Mouse (Mus musculus): ENCODE measurements at regions not wholly inside any gene's neighbourhood (a gene's known extent, or its start where the extent isn't known, plus 50 kb on each side); places are given as distances from the start of the nearest gene placed in this dataset.
"Not testable (repeated sequence)": the region's sequence is repeated elsewhere in the genome, so short reads cannot be mapped to it uniquely, and the experiment has no call there.

DNA sequence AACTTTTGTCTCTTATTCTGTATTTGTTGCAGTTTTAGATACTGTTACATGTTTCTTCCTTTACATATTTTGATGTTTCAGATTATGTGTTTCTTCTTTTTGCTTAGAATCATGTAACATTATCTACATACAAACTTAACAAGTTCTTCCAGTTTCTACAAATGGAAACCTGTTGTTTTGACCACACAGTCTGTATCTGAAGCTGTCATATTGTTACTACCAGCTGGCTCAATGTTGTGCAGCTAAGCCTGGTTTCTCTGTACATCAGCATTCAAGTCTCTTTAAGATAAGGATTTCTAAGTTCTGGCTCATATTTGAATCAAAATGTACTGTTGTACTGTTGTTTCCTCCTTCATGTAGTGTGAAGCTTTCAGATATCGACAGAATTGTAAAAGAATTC lies 65.4 kb upstream of the Vps41 start:
- no peak overlapping the region for H3K4me3 ChIP-seq (replicated peaks)
- no peaks in the 10 kb centered on the region for H3K4me1 ChIP-seq (replicated peaks)
- H3K9ac ChIP-seq (replicated peaks), result no peak overlapping the region
- no peak overlapping the region for H3K27ac ChIP-seq
- no peaks in the 10 kb centered on the region for H3K36me3 ChIP-seq
- H3K27me3 ChIP-seq, result no peaks in the 10 kb centered on the region
- H3K4me2 ChIP-seq, result no peak overlapping the region
- ATAC-seq (ENCODE audit: insufficient number of reproducible peaks, insufficient read depth, low FRiP score, low TSS enrichment, low read depth), result no peak
- H3K9me3 ChIP-seq, result no peaks in the 10 kb centered on the region; the same call in 1 of the 2 replicates
- WGBS, result 78% methylated on average over 1 of the region's 1 CpGs

DNA sequence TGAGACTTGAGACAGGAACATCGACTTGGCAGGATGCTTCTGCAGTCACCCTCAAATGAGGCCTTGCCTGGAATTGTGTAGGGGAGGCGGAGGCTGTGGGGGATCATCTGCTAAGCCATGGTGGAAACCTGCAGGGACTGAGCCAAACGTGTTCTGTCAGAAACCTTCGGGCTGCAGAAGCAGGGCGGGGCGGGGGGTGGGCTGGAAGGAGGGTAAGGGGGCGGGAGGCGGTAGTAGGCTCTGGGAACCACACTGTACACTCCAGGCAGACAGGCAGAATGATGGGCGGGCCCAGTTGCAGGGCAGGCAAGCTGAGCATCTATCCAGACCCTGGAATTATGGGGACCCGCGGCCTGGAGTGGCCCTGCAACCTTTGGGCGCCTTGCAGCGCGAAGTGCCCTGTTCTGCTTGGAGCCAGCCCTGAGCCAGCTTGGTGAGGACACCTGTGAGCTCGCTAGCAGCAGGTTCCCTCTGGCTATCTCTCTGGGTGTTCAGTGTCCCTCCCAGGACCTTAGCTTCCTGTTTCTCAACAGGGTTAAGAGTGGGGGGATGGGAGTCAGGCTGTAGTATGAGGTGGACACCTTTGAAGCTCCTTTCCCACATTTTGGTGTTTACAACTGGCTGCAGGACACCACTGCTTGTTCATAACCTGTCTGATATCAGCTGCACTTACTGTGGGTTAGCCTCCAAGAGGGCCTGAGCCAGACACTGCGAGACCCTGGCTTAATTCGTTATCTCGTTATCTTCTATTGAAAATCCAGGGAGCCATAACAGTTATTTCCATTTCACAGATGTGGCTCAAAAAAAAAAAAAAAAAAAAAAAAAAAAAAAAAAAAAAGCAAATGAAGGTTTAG lies 102.1 kb upstream of the Vps41 start:
- H3K4me1 ChIP-seq (replicated peaks), result peaks cover 19% of the 10 kb centered on the region
- H3K27ac ChIP-seq, result no peak overlapping the region

DNA sequence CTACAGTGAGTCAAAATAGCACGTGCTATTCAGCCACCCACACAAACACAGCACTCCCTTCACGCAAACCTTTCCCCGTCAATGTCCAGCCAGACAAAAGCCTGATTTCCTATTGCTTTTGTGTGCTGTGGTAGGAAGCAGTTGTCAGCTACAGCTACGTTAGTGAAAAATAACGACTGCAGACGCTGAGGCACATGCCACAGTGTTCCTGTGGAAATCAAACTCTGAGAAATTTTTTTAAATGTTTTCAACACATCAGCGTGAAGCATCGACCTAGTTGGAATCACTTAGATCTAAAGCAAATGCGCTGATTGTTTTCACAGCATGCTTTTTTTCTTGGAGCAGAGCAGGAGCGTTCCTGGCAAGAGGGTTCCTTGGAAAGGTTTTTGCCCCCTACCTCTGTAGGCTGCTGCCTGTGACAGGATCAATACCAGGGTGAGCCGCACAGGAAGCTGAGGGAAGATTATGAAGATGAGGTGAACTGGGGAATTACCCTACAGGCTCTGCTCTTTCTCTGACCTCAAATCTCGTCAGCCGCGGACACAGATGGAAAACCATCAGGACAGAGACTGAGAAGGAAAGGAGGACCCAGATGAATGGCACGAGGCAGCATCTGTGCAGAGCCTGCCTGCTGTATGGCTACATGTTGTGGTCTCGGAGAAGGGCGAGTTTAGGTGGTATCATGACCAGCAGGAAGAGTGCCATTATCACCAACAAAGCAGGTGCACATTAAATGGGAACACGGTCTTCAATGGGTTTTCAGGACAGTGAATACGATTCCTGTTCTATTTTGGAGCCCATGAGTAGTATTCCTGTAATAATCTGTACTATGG lies 136.2 kb upstream of the Vps41 start:
- ATAC-seq (ENCODE audit: insufficient number of reproducible peaks, insufficient read depth, low FRiP score, low TSS enrichment, low read depth), result no peak
- Histone ChIP-seq H3K36me3 (no peaks in the 10 kb centered on the region), H3K9ac (replicated peaks) (no peak overlapping the region), H3K27ac (no peak overlapping the region), H3K4me2 (no peak overlapping the region), H3K4me3 (replicated peaks) (no peak overlapping the region), H3K4me1 (replicated peaks) (no peaks in the 10 kb centered on the region), H3K9me3 (no peaks in the 10 kb centered on the region), H3K27me3 (no peaks in the 10 kb centered on the region)
- 51% methylated on average over 19 of the region's 19 CpGs for WGBS

More for the DNA sequence above, 102.1 kb upstream of the Vps41 start:
- H3K9me3 ChIP-seq, result no peaks in the 10 kb centered on the region
- no peaks in the 10 kb centered on the region for H3K27me3 ChIP-seq
- 0 out of 2 replicates have a peak overlapping the region, but pooled peaks have one; percentile 23 for H3K9ac ChIP-seq (replicated peaks)
- H3K4me3 ChIP-seq (replicated peaks), result 0 out of 2 replicates have a peak overlapping the region, but pooled peaks have one; percentile 13
- H3K4me2 ChIP-seq, result peak overlapping the region; percentile 49
- ATAC-seq (ENCODE audit: insufficient number of reproducible peaks, insufficient read depth, low FRiP score, low TSS enrichment, low read depth), result peak; percentile 86
- H3K36me3 ChIP-seq, result no peaks in the 10 kb centered on the region
- WGBS, result 17% methylated on average over 18 of the region's 18 CpGs

DNA sequence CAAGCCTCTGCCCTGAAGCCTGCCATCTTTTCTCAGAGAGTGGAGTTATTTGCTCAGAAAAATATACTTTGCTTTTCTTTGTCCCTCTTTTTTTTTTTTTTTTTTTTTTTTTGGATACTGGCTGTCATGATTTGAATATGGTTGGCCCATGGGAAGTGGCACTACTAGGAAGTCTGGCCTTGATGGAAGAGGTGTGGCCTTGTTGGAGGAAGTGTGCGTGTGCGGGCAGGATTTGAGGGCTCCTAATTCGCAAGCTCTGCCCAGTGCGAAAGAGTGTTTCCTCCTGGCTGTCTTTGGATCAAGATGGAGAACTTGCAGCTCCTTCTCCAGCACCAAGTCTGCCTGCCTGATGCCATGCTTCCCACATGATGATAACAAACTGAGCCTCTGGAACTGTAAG lies 141.1 kb upstream of the Vps41 start:
- no peak for ATAC-seq (ENCODE audit: insufficient number of reproducible peaks, insufficient read depth, low FRiP score, low TSS enrichment, low read depth)
- Histone ChIP-seq H3K36me3 (no peaks in the 10 kb centered on the region), H3K4me1 (replicated peaks) (no peaks in the 10 kb centered on the region), H3K9me3 (no peaks in the 10 kb centered on the region), H3K4me3 (replicated peaks) (no peak overlapping the region), H3K27ac (no peak overlapping the region), H3K27me3 (no peaks in the 10 kb centered on the region), H3K4me2 (no peak overlapping the region), H3K9ac (replicated peaks) (no peak overlapping the region)
- 74% methylated on average over 4 of the region's 4 CpGs for WGBS

DNA sequence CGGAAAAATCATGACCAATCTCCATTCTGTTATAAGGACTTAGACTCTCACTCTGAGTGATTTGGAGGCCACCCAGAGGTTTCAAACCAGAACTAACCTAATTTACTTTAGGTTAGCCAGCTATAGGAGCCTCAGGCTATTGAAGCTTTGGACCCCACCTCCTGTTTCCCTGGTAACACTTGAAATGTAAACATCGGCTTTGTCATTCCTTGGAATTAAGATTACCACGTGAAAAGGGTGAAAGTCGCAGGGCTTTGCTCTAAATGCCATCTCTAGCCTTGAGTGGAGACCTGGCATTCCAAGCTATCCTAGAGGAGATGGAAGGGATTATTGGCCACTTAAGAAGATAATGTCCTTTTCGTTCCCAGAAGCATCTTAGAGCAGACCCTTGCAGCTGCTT lies 141.5 kb upstream of the Vps41 start:
- H3K27ac ChIP-seq, result no peak overlapping the region
- H3K4me1 ChIP-seq (replicated peaks), result no peaks in the 10 kb centered on the region
- H3K9me3 ChIP-seq, result no peaks in the 10 kb centered on the region
- no peaks in the 10 kb centered on the region for H3K36me3 ChIP-seq
- no peak overlapping the region for H3K4me2 ChIP-seq
- no peak overlapping the region for H3K9ac ChIP-seq (replicated peaks)
- no peak for ATAC-seq (ENCODE audit: insufficient number of reproducible peaks, insufficient read depth, low FRiP score, low TSS enrichment, low read depth)
- H3K4me3 ChIP-seq (replicated peaks), result no peak overlapping the region
- no peaks in the 10 kb centered on the region for H3K27me3 ChIP-seq
- 15% methylated on average over 5 of the region's 5 CpGs for WGBS

DNA sequence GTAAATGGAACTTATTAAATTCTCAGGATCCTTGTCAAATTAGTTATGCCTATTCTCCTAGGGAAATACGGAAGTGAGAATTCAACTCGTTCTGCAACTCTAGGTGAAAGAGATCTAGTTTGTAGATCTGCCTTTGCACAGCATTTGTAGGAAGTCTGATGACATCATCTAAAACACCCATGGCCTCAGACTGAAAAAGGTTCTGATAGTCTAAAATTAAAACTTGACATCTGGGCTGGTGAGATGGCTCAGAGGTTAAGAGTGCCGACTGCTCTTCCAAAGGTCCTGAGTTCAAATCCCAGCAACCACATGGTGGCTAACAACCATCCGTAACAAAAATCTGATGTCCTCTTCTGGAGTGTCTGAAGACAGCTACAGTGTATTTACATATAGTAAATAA lies 144.5 kb upstream of the Pou6f2 start:
- H3K36me3 ChIP-seq; H3K9me3 ChIP-seq; ATAC-seq (ENCODE audit: insufficient number of reproducible peaks, insufficient read depth, low FRiP score, low TSS enrichment, low read depth); H3K4me1 ChIP-seq (replicated peaks); H3K4me3 ChIP-seq (replicated peaks); H3K27me3 ChIP-seq; H3K27ac ChIP-seq; H3K4me2 ChIP-seq; H3K9ac ChIP-seq (replicated peaks): not testable (repeated sequence)
- WGBS, result 87% methylated on average over 4 of the region's 4 CpGs

DNA sequence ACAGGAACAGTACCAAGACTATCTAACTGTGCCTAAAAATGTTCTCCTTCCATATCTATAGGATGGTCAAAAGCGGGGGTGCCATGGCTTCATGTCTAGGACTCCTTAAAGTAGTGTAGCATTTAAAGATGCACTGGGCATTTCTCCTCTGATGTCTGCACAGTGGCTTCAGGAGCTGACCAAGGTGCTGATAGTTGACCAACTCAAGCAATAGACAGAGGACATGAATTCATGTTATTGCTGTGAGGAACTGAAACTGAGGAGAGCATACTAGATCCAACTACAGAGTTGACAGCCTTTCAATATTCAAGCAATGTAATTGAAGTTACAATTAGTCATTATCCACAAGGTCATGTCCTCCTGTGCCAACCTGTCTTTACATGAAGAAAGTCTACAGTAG lies 133.0 kb upstream of the Pou6f2 start:
- no peak overlapping the region for H3K4me3 ChIP-seq (replicated peaks)
- 48% methylated on average over 1 of the region's 1 CpGs for WGBS
- no peak for ATAC-seq (ENCODE audit: insufficient number of reproducible peaks, insufficient read depth, low FRiP score, low TSS enrichment, low read depth)
- H3K27me3 ChIP-seq, result no peaks in the 10 kb centered on the region
- no peak overlapping the region for H3K4me2 ChIP-seq
- no peak overlapping the region for H3K27ac ChIP-seq
- H3K36me3 ChIP-seq, result no peaks in the 10 kb centered on the region
- no peak overlapping the region for H3K9ac ChIP-seq (replicated peaks)
- no peaks in the 10 kb centered on the region for H3K9me3 ChIP-seq
- no peaks in the 10 kb centered on the region for H3K4me1 ChIP-seq (replicated peaks)

DNA sequence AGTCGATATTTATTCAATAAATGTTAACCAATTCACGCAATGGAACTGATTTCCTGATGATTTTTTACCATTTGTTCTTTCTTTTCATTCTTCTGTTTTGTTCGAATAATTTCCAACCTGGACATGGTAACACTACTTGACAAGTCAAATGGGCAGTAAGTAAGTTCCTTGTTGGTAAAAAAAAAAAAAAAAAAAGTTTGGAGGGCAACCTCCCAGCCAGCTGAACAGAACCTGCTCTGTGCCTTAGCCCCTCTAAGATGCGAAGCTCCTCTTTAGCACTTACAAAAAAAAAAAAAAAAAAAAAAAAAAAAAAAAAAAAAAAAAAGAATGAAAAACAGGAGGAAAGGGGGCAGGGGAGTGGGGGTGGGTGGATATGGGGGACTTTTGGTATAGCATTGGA lies 100.7 kb upstream of the Pou6f2 start:
- no peak overlapping the region for H3K4me2 ChIP-seq
- H3K27me3 ChIP-seq, result no peaks in the 10 kb centered on the region; the same call in 1 of the 2 replicates
- H3K9ac ChIP-seq (replicated peaks), result no peak overlapping the region
- H3K4me1 ChIP-seq (replicated peaks), result peaks cover 6% of the 10 kb centered on the region; the same call in 1 of the 2 replicates
- H3K36me3 ChIP-seq, result no peaks in the 10 kb centered on the region
- H3K4me3 ChIP-seq (replicated peaks), result no peak overlapping the region
- ATAC-seq (ENCODE audit: insufficient number of reproducible peaks, insufficient read depth, low FRiP score, low TSS enrichment, low read depth), result no peak
- WGBS, result 38% methylated on average over 4 of the region's 4 CpGs
- no peak overlapping the region for H3K27ac ChIP-seq
- peaks cover 4% of the 10 kb centered on the region; the same call in 1 of the 2 replicates for H3K9me3 ChIP-seq

DNA sequence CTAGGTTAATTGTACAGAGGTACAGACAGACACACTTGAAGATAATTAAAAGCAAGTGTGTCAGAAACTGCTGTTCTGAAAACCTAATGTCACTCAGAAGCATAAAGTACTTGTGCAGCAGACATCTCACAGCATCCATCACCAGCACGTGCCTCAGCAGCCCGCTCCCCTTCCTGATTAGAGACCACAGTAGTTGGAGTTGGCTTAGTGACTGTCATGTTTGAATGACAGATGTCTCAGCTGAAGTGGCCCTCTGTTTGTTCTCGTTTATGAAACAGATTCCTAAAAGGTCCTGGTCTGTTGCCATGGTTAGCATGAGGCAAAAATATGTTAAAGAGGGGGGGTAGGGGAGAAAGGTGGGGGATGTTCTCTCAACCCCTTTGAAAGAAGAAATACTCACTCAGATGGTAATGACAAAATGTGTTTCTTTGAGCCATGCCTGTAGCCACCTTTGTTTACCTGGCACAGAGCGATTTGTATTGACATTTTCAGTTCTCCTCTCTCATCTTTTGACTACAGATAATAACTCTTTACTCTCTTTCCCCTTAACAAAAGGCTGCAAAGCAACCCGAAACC lies 100.2 kb upstream of the Pou6f2 start:
- Histone ChIP-seq H3K27me3 (no peaks in the 10 kb centered on the region; the same call in 1 of the 2 replicates), H3K36me3 (no peaks in the 10 kb centered on the region), H3K4me2 (no peak overlapping the region), H3K4me3 (replicated peaks) (no peak overlapping the region), H3K9me3 (peaks cover 4% of the 10 kb centered on the region; the same call in 1 of the 2 replicates), H3K4me1 (replicated peaks) (peaks cover 6% of the 10 kb centered on the region; the same call in 1 of the 2 replicates), H3K9ac (replicated peaks) (no peak overlapping the region), H3K27ac (no peak overlapping the region)
- no peak for ATAC-seq (ENCODE audit: insufficient number of reproducible peaks, insufficient read depth, low FRiP score, low TSS enrichment, low read depth)
- WGBS, result 19% methylated on average over 5 of the region's 5 CpGs

DNA sequence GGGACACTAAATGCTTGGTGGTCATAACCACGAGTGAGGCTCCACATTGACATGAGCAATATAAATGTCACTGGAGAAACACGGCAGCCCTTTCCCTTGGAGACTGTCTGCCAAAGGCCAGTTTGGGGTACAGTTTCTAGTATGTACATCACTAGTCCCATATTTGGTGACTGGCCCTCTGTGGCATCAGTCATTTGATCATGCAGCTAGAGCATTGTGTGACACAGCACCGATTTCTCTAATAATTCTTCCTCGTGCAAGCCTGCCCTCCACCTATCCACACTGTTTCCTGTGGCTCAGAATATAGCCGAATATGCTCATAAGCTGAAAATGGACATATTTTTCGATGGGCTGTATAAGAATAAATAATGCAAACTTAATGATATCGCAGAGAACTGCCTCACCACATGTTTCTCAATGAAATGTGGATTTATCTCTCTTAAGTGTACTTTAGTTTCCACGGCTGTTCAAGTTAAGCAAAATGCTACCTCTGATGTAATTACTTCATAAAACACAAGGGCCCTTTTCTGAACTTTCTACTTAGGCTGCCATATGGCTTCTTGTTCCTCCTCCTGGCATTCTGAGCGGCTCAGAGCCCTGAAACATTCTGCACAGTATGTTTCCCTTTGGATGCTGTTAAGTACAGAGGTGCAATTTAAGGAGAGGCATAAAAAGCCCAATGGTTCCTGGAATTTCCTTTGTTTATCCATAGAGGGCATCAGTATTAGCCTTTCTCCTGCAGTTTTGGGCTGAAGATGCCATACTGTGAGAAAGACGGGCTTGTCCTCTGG lies 97.7 kb upstream of the Pou6f2 start:
- WGBS, result 54% methylated on average over 10 of the region's 10 CpGs
- Histone ChIP-seq H3K36me3 (no peaks in the 10 kb centered on the region), H3K27me3 (no peaks in the 10 kb centered on the region; the same call in 1 of the 2 replicates), H3K9me3 (no peaks in the 10 kb centered on the region), H3K4me2 (no peak overlapping the region), H3K4me1 (replicated peaks) (peaks cover 6% of the 10 kb centered on the region; the same call in 1 of the 2 replicates), H3K9ac (replicated peaks) (no peak overlapping the region), H3K27ac (no peak overlapping the region), H3K4me3 (replicated peaks) (no peak overlapping the region)
- ATAC-seq (ENCODE audit: insufficient number of reproducible peaks, insufficient read depth, low FRiP score, low TSS enrichment, low read depth), result no peak
